Mouse (Mus musculus) urinary bladder, adult 18-20 months (tissue): Measurements from ENCODE around the gene Zmym4.
"Not testable (repeated sequence)": the region's sequence is repeated elsewhere in the genome, so short reads cannot be mapped to it uniquely, and the experiment has no call there.

Source experiments
- DNase-seq, 2 experiments: peaks; one replicate each; pipeline ENCODE4 v3.0.0; 2022; ENCODE audit warnings: low spot score in 2 of 2, mixed read lengths in 2 of 2

Gene Zmym4

GRCm38 (mm10) chr4:126967864-126968821, at the start of gene Zmym4:
Gene Zmym4 (minus strand): TSS chr4:126968135.
- DNase-seq = peak; percentile 81 to 85

- no peak for DNase-seq
These were observed 48.4 kb upstream of the Zmym4 start for GRCm38 (mm10) chr4:127016366-127016765.

- DNase-seq = peak; percentile 57 to 64
These were observed 47.5 kb upstream of the Zmym4 start for GRCm38 (mm10) chr4:127015294-127015993.

GRCm38 (mm10) chr4:127005113-127005936, 37.4 kb upstream of the Zmym4 start:
- DNase-seq = no peak

- DNase-seq = no peak
These were observed 36.4 kb upstream of the Zmym4 start for GRCm38 (mm10) chr4:127004384-127004783.

GRCm38 (mm10) chr4:127000601-127001105, 32.7 kb upstream of the Zmym4 start:
- no peak for DNase-seq

- DNase-seq = not testable (repeated sequence)
These were observed 31.4 kb upstream of the Zmym4 start for GRCm38 (mm10) chr4:126999372-126999771.

- DNase-seq = no peak
These were observed 24.4 kb upstream of the Zmym4 start for GRCm38 (mm10) chr4:126992356-126992755.

GRCm38 (mm10) chr4:126990553-126990952, 22.6 kb upstream of the Zmym4 start:
- DNase-seq = no peak

GRCm38 (mm10) chr4:126988503-126988902, 20.6 kb upstream of the Zmym4 start:
- no peak for DNase-seq

GRCm38 (mm10) chr4:126986768-126987167, 18.8 kb upstream of the Zmym4 start:
- DNase-seq = no peak

GRCm38 (mm10) chr4:126983736-126984525, 16.0 kb upstream of the Zmym4 start:
- not testable (repeated sequence) for DNase-seq

- DNase-seq = peak in 1 of 2 experiments; percentile 18
These were observed 15.4 kb upstream of the Zmym4 start for GRCm38 (mm10) chr4:126983321-126983720.

GRCm38 (mm10) chr4:126978706-126979105, 10.8 kb upstream of the Zmym4 start:
- DNase-seq = no peak

GRCm38 (mm10) chr4:126977467-126977866, 9.5 kb upstream of the Zmym4 start:
- DNase-seq = no peak

GRCm38 (mm10) chr4:126967241-126967863, 583 bp downstream of the Zmym4 start:
- DNase-seq = peak in 1 of 2 experiments; percentile 23

GRCm38 (mm10) chr4:126958682-126959081, 9.3 kb downstream of the Zmym4 start:
- DNase-seq = no peak

- DNase-seq = no peak
These were observed 9.7 kb downstream of the Zmym4 start for GRCm38 (mm10) chr4:126958261-126958660.

GRCm38 (mm10) chr4:126957434-126957833, 10.5 kb downstream of the Zmym4 start:
- no peak for DNase-seq

- DNase-seq = not testable (repeated sequence)
These were observed 17.1 kb downstream of the Zmym4 start for GRCm38 (mm10) chr4:126950801-126951200.
